Mouse (Mus musculus): Measurements from ENCODE around the gene Cdh13.
A peak's percentile ranks its signal among the peaks of the same experiment; 100 is the strongest.

The Cdh13 gene

DNA sequence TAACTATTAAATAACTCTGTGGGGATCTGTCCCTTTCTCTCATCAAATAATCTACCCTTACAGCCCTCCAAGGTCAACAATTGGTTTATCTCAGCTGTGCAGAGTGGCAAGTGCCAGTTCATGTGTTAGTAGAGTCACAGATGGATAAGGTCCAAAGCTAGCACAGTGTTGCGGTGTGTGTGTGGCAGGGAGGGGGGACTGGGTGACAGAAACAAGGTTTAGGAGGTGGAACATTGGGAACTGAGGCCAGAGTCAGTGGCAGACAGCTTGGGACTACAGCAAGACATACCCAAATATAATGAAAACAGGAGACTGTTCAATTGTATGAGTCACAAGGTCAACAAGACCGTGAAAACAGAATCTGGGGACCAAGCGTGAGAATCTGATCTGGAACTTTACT lies 171.7 kb downstream of the Cdh13 start:
- DNase-seq: no peak

DNA sequence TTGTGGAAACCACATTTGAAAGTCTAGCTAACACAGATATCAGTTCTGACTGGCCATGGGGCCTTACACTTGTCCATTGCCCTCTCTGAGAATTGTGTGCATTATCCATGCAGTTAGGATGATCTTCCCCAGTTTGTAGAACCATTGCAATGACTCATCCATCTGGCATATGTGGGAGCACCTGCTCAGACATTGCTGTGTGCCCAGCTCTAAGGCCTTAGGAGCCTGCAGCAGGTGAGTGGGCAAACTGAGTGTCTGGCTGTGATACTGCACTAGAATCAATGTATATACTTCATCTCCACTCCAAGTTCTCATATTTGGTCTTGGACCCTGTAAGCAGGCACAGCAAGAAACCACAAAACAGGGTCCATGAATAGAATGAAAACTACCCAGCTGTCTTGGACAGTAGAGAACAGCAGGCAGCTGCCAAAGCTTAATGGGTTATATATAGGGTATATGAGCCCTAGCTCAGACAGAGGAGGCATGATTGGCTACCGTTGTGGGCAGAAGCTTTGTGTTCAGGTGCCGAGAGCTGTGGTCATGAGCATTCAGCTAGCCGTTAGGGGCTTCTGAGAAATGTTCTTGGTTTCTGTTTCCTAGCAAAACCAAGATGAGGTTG lies 181.9 kb downstream of the Cdh13 start:
- DNase-seq: no peak

DNA sequence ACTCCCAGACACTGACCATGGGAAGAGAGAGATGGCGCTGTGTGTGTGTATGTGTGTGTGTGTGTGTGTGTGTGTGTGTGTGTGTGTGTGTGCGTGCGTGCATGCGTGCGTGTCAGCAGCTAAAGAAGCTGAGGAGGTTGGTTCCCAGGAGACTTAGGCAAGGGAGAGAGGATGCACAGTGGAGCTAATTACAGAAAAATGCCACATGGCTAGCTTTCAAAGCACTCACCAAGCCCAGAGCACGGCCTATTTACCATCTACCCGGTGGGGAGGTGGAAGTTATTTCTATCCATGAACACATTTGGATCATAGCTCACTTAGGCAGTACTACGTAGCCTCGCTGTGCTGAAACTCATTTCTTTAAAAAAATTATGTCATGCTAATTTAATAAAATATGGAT lies 194.1 kb downstream of the Cdh13 start:
- DNase-seq: no peak

DNA sequence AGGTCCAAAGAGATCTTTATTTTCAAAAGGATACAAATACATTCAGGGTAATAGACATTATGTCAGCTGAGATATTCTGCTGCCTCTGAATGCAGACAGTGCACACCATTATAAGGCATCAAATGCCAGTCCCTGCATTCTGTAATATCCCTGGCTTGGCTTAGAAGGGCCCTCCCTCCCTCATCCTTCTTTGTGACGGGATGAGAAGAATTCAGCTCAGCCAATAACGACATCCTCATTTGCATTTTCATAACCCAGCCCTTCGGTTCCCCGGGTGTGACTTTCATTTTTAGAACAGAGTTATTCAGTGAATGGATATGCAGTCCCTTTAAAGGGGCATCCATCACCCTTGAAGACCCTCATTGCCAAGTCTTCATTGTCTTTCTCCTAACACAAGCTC lies 205.2 kb downstream of the Cdh13 start:
- no peak for DNase-seq

DNA sequence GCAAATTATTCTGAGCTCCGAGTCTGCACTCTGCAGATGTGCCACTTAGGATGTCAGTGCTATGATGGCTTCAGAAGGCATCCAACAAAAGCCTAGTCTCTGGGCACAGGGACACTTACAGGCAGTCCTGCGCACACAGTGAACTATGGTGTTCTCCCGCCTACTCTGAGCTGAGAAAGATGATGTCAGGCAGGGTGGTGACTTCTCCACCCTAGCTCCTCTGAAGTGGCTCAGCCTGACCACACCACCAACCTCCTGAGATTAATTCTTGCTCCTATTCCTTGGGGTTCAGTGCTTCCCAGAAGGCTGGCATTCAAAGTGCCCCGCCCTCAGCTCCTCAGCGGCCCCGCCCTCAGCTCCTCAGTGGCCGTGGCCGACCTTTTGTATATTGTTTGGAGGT lies 219.0 kb downstream of the Cdh13 start:
- DNase-seq: no peak

DNA sequence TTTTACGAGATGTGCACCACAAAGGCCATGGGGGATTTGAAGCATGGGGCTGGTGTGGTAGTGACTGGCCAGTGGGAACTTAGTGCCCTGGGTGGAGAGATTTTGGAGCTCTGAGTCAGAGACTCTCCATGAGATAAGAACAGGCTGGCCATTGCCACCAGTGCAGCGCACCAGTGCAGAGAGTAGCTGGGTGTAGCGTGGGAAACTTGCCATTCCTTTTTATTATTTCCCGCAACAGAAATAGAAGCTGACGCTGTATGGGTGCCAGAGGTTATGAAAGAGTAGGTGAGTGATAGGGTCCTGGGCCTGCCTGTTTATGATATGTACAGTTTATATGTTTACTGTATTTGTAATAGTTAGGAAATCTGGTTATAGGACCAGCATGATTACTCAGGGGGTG lies 225.9 kb downstream of the Cdh13 start:
- DNase-seq: no peak

DNA sequence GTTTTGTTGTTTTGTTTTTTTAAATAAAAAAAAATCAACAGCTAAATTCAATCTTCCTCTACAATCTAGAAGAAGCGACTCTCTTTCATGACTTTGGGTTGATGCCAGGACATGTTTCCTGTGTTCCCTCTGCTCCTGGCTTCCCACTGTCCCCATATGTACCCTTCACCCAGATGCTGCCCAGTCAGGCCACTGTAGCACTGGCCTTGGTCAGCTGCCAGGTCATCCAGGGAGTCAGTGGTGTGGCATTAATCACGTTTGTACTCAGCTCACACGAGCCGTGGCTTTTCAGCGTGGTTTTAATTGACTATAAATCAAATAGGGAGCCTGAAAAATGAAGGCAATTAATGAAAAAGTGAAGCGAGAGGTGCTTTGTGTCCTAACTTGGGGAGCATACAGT lies 229.7 kb downstream of the Cdh13 start:
- DNase-seq: no peak

DNA sequence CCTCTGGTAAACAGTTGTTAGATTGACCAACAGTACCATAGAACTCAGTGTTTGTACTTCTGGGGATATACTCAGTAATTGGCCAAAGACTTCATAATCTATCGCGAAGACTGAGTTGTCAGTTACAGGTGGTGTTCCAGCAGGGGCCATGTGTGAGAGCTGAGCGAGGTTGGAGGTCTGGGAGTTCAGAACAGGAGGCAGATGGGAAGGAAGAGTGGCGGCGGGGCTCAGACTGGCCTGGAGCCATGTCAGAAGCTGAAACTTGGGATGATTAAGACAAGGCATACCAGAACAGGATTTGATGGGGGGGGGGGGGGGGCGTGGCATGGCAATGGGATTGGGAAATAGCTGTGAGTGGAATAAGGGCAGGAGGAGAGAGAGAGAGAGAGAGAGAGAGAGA lies 232.1 kb downstream of the Cdh13 start:
- DNase-seq: no peak

DNA sequence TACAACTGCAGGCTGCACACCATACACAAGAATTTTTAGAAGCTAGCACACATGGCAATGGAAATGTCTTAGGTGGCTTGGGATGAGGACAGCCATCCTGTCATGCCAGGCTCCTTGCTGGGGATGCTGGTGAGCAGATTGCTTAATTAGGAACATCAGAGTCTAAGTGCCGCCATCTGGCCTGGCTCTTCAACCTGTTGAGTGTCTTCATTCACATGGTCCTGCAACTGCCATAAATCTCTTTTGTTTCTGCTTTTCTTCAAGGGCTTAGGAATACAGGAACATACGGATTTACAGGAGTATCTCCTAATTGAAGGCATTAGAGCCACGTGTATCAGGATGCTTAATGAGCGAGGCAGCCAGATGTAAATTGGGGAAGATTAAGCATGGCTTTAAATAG lies 233.5 kb downstream of the Cdh13 start:
- no peak for DNase-seq

DNA sequence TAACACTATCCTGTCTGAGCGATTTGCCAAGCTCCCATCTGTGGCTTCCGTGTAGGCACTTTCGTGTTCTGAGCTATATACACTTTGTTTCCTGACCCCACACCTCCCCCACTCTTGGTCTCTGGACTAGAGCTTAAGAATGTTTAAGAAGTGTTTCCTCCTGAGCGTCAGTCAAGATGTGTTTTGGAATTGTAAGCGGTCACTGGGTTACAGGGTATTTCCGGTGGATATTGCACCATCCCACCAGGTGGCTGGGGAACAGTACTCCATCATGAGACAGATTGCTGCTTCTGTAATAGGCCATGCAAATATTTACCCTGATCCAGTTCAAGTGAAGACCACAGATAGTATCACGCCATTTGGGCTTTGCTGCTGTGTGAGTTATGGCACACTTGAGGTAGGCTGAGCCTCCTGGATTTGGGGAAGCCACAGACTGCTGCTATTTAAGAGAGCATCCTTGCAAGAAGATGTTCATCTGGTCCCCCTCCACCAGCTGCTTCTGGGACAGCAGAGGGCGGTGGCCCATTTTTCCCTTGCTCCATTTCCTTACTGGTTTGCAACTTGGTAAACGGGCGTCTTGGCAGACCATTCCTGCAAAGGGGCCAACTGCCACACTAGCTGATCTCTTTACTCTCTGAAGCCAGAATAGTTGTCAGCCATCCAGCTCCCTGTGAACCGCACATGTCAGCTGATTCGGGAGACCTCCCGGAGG lies 234.7 kb downstream of the Cdh13 start:
- peak; percentile 59 for DNase-seq

DNA sequence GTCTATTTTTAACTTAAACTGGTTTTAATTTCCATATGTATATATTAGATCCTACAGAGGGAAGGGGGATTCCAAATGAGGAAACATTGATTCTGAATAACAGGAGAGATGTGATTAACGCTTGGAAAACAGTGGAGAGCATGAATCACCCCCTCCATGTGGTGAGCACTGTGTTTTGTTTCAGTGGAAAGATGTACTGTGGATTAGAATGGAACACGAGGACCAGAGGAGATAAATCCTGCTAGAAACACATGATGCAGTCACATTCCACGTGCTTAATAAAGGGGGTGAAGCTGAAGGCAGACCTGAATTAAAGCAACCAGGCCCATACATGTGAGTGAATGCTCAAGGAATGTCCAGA lies 235.2 kb downstream of the Cdh13 start:
- no peak for DNase-seq

DNA sequence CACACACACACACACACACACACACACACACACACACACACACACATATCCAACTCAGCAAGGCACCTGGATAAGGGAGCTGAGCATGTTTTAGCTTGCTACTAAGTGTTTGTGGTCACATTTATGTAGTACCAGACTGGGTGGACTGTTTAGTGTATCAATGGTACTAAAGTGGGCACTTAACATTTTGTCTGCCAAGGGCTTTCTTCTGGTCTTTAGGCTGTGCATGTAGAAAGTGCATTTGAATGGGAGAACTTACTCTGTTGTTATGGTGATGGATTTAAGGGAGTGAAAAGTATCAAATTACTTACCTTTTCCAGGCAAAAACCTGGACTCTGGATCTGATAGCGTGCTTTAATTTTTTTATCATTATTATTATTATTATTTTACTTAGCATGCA lies 240.4 kb downstream of the Cdh13 start:
- no peak for DNase-seq

DNA sequence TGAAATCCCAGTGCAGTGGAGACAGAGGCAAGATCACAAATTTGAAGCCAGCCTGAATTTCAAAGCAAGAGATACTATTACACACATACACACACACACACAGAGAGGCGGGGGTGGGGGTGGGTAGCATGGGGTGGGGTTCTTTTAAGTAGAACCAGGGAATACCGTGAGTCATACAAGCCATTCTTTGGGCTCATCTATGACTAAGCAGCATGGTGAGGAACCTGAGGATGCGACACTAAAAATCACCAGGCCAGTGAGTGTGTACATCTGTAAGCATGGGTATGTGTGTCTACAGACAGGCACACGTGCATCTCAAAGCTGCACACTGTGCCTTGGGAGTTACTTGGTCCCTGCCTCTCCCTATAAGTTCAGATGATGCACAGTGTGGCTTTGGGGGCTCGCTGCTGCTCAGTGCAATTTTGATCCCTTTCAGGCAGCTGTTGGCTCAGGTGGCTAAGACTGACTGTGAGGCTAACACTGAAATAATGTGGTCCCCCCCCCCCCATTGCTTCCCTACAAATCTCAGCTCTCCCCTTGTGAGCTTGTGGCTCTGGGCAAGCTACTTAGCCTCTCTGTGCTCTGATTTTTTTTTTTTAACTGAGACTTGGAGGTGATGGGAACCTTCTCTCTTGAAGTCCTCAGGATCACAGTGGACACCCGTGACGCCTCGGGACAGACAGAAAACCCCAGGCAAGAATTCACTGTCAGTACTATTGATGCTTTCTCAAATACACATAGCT lies 255.5 kb downstream of the Cdh13 start:
- no peak for DNase-seq

DNA sequence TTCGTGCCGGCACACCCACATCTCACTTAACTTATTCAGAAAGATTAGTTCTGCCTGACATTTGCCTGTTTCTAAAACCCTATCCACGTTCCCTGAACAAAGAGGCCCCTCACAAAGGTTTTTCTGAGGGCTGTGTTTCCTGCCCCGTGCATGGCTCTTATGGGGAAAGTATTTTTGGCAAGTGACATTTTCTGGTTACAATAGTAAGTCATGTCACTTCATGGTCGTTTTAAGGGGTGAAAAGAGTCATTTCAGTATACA lies 256.0 kb downstream of the Cdh13 start:
- DNase-seq: no peak

DNA sequence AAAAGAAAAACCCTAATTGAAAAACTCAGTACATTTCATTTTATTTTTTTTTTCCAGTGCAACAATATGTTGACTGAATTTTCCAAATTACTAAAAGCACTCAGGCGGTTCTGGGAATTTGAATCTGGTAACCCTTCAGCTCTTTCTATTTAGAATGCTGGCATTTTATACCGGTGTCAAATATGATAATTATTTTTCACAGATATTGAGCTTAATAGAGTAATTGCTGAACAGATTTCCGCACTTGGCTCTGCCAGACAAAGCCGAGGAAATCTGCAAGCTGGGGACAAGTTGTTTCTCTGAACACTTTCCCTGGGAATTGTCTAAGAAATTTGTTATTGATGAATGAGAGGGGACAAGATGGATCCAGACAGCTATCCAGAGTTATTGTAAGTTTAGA lies 256.4 kb downstream of the Cdh13 start:
- DNase-seq: no peak

DNA sequence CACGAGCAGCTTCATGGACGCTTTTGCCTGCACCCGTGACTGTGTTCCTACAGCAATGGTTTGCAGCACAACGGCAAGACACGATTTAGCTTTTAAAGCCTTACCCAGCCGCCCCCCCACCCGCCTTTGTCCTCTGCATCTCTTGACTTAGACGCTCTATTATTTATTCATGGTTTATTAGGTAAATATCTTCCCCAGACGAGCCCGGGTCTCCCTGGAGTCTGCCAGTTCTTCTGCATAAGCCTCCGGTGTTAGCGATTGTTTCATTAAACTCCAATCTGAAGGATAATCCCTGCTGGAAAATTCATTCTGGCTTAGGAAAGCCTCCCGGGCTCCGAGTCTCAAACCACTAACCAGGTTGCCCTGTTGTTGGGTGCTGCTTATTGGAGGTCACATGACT lies 268.9 kb downstream of the Cdh13 start:
- no peak for DNase-seq

DNA sequence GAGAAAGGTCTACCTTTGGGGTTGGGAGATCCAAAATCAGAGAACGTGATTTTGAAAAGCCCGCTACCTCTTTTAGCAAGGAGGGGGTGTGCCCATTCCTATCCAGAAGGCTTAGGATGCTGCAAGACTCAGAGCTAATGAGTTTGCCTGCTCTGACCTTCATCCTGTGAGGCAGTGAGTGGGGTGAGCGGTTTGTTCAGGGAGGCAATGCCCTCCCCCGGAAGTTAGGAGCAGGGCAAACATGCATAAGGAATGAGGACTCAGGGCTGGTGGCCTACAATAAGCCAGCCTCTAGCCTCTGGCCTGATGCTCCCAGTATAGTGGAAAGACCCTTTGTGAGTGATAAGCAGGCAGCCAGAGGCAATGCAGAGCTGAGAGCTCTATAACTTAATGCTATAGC lies 269.3 kb downstream of the Cdh13 start:
- DNase-seq: no peak

DNA sequence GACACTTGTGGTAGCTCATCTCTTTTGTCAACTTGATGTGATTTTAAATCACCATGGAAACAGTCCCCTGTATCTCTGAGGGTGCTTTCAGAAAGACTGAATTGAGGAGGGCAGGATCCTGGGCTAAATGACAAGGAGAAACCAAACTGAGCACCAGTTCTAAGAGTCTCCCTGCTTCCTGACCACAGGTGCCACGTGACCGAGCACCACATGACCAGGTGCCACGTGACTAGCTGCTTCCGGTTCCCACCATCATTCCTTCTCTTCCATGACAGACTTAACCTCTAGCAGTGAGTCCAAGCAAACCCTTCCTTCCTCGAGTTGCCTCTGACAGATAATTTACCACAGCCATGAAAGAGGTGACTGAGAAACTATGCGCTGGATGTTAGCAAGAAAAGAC lies 280.5 kb downstream of the Cdh13 start:
- DNase-seq: no peak

DNA sequence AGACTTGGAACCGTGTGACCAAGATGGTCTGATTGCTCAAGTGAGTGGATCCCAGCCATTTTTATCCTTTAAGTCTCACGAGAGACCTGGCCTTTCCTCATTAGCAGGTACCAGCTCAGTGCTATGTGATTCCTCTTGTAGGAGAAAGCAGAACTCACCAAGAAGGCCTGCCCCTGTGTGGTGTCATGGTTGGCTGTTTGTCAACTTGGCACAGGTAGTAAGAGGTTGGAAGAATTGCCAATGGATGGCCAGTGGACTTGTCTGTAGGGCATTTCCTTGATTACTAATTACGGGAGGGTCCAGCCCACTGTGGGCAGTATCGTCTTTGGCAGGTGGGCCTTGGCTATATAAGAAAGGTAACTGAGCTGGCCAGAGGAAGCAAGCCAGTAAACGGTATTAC lies 281.7 kb downstream of the Cdh13 start:
- DNase-seq: no peak

DNA sequence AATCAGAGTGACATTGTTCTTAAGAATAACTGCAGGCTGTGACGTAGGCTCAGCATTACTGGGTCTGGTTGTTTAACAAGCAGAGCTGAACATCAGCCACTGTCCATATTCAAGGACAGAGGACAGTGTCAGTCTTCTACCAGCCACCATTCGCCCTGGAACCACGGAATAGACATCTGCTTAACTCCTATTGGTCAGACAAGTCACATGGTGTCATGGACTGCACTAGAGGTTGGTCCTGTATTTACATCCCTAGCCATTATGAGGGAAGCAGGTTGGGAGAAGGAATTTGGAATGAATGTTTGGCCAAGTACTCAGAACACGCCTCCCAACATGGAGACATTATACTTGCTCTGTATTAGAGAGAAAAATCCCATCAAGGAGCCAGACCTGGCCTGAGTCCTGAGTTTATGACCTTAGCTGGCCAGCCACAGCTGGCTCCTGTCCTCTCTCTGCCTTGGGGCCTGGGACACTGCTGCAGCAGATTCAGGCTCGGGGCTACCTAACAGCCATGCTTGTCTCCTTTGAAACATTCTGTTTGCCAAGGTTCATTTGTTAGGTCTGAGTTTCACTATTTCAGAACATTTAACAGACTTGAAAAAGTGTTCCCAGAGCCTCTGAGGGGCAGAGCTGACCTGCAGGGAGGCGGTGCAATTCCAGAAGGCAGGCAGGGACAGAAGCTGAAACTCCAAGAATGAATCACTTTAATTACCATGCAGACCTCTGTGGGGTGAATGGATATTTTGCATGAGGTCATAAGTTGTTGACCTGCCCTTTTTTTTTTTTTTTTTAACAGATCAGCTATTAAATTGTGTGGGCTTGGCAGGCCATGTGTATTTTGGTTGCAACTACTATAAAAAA lies 282.6 kb downstream of the Cdh13 start:
- DNase-seq: no peak

DNA sequence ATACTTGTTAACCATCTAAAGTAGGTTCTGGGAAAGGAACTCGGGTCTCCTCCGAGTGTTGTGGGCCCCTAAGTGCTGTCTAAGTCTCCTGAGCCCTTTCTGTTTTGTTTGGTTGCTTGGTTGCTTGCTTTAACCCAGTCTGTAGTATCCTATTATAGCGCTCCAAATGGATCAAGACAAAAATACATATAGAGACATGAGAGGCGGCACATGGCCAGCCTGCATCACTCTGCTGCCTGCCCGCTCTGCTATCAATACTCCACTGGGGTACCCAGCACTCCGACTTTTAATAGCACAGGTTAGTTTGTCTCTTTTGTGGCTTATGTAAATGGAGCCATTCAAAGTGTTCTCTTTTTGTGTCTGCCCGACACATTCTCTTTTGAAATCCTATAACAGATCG lies 285.8 kb downstream of the Cdh13 start:
- no peak for DNase-seq

DNA sequence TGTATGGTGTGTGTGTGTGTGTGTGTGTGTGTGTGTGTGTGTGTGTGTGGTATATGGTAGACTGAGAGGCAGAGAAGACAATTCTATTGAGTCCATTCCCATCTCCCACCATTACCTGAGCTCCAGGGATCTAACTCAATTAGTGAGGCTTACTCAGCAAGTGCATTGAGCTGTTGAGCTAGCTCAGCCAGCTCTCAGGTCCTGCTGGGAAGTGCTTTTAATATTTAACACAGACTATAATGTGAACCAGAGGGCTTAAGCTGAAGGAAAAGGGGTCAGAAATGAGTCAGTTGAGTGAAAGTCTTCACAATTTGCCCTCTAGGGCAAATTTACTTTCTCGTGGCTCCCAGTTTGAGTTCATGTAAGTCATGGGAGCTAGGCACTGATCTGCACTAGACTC lies 297.7 kb downstream of the Cdh13 start:
- no peak for DNase-seq

DNA sequence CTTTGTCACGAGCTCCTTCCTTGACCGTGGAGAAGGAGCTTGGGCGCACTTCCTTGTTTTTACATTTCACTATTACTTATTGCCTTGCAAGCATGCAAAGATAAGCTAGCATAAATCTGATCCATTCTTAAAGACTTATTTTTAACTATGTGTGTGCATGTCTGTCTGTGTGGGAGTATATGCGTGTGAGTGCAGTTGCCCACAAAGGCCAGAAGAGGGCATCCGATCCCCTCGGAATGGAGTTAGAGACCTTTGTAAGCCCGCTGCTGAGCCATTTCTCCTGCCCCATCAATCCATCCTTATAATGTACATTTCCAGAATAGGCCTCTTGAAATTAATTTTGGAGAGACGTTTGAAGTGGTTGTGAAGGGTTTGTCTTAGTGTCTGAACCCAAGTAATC lies 298.7 kb downstream of the Cdh13 start:
- no peak for DNase-seq

DNA sequence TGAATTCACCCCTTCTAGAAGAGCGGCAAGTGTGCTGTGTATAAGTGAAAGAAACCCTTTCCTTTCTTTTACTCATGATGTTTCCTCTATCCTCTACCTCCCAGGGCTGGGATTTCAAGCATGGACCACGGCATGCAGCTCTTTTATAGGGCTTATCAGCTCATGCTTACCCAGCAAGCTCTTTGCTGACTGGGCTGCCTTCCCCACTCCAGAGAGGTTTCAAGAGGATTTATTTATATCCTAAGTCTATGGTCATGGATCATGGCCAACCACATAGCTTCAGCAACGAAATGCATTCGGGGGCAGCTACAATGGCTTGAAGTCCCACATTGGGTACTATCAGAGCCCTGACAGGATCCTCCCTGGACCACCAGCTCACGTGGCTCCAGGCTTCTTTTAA lies 304.4 kb downstream of the Cdh13 start:
- no peak for DNase-seq
